Mouse (Mus musculus): ENCODE results near the gene Lnx1.

The Lnx1 gene

GRCm38 (mm10) chr5:74702766-74703165 is at the start of gene Lnx1:
TSS of gene Lnx1 (minus strand) at chr5:74702912.
- no peak for DNase-seq

DNA sequence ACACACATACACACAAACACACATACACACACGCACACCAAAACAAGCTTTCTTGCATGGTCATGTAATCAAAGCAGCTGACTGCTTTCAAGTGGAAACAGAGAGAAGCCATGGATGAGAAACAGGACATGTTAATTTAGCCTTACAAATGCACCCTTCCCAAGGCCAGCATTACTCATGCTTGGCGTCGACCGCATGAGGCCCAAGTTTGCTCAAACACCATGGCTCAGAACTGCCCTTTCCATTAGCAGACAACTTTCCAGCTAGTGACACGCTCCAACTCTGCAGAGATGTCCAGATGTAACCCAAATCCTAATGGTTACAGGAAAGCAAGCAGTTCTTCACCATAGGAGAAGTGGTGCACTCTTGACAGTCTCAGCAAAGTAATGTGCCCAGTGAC is 47.8 kb upstream of the Lnx1 start:
- DNase-seq, result no peak

GRCm38 (mm10) chr5:74747476-74747875 is 44.8 kb upstream of the Lnx1 start:
- DNase-seq, result no peak

GRCm38 (mm10) chr5:74740951-74741350 is 38.2 kb upstream of the Lnx1 start:
- DNase-seq, result no peak

DNA sequence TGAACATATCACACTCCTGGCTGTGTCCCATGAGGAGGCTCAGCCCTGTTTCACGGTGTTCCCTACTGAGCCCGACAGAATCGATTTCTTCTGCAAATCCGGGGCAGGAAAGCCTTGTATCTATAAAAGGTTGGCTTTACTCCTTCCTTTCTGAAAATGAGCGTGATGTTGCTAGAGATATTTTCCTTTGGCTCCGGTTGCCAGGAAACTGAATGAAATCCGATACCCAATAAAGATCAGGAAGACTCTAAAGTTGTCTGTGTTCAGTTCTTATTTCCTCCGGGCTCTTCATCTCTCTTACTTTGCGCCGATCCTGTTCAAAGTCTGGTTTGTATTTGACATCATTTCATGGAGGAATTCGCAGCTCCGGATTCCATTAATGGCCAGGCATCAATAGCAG is 36.7 kb upstream of the Lnx1 start:
- no peak for DNase-seq

GRCm38 (mm10) chr5:74738312-74738711 is 35.6 kb upstream of the Lnx1 start:
- DNase-seq, result no peak

DNA sequence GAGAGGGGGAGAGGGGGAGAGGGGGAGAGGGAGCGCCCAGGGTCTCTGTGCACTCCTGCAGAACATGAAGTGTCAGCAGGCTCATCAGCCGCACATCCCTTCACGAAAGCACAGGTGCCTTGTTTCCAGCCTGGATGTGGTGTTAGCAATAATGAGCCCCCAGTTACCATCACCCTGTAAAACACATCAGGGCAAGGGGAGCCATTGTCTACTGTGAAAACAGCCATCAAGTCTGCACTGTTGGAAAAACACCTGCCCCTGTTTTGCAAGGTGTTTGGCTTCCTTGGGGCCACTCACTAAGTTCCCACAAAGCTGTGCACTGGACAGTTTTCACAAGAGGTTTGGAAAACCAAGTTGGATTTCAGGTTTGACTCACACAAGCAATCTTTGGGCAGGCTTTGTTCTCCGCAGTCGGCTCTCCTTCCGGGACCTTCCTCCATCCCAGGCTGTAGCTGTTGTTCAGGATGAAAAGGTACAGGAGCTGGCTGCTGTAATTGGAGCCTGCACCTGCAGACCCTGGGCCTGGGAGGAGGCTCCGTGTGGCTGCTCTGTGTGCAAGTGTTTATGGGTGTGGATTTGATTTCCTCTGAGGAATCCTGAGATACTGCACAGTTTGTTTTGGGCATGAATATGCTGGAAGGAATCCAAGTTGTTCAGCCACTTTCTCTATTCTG is 31.3 kb upstream of the Lnx1 start:
- no peak for DNase-seq

GRCm38 (mm10) chr5:74732613-74733012 is 29.9 kb upstream of the Lnx1 start:
- no peak for DNase-seq

DNA sequence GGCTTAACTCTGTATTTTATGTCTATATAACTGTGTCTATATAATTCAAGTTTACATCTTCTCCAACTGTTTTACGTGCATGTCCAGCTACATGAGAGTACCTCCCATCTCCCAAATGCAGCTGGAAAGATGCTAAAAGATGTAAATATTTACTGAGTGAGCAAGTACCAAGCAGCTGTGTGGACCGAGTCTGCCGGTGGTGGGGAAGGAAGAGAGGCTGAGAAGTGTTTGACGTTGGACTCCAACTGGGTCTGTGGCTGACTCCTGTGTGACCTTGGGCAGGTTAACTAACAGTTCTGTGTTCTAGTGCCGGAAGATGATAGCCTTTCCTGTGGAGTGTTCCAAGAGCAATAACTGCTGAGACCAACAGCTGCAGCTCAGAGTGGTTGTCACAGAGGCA is 27.9 kb upstream of the Lnx1 start:
- no peak for DNase-seq

DNA sequence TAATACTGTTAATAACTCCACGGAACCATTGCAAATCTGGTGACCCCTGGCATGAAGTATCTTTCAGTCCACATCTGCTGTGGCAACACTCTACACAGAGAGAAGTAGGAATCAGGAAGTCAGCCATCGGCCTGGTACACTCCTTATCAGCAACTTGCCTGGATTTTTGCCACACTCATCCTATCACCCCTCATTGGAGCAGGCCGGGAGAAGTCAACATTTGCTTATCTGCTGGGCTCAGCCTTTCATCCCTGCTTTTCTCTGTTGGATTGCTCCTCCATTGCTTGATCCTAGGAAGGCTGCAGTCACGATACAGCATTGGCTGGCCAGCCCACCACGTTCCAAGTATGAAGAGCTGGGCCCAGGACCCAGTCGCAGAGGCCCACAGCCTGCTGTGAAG is 26.9 kb upstream of the Lnx1 start:
- no peak for DNase-seq

DNA sequence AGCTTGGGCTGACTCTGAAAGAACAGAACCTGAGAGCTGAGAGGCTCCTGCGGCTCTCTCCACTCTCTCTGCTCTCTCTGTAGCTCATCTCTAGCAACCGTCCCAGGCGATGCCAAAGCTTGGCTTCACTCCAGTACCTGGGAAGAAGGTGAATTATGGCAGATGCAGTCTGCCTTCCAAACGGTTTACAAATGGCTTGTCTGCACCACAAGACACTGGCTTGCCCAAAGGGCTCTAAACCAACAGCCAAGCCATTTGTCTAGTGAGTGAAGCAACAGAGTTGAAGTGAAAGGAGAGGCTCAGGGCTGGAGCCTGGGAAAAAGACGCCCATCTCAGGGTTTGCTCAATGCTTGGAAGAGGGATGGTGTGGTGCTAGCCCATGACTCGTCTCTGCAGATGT is 25.5 kb upstream of the Lnx1 start:
- peak; percentile 15 for DNase-seq

GRCm38 (mm10) chr5:74727319-74727718 is 24.6 kb upstream of the Lnx1 start:
- no peak for DNase-seq

GRCm38 (mm10) chr5:74725541-74725940 is 22.8 kb upstream of the Lnx1 start:
- DNase-seq, result no peak

DNA sequence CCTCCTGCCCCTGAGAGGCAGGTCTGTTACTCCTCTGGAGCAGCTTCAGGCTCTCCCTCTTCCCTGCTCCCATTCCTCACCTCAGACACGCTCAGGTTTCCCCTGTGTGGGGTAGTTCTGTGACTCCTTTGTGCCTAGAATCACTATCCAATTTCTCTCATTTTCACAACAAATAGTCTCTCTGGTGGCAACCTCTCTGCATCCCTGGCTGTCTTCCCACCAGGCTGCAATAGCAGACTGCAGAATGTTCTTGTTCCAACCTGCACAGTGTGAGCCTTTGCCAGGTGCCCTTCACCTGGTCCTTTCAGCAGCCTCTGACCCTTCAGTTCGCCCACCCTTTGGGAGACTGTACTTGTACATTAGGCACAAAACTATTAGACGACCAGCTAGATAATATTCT is 19.1 kb upstream of the Lnx1 start:
- DNase-seq, result no peak

GRCm38 (mm10) chr5:74720661-74721060 is 17.9 kb upstream of the Lnx1 start:
- DNase-seq, result no peak

GRCm38 (mm10) chr5:74716165-74716564 is 13.5 kb upstream of the Lnx1 start:
- DNase-seq, result no peak

- DNase-seq, result no peak
Measured at GRCm38 (mm10) chr5:74712811-74713210, 10.1 kb upstream of the Lnx1 start.

GRCm38 (mm10) chr5:74711988-74712387 is 9.3 kb upstream of the Lnx1 start:
- no peak for DNase-seq

DNA sequence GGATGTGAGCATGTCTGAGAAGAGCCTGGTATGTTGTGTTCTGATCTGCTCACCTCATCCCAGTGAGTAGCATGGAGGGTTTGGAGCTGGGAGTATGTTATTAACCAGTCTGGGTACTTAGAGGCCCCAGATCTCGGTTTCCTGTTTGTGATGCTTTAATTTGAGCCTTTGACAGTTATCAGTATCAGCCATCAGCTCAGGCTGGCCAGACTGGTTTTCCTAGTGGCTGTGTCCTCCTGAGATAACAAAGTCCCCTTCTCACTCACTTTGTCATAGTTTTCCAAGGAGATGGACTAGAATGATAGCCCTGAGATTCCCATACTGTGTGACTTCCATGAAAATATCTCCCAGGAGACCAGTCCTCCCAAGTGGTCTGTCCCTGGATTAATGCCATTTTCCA is 8.3 kb upstream of the Lnx1 start:
- no peak for DNase-seq

GRCm38 (mm10) chr5:74710181-74710580 is 7.5 kb upstream of the Lnx1 start:
- no peak for DNase-seq

DNA sequence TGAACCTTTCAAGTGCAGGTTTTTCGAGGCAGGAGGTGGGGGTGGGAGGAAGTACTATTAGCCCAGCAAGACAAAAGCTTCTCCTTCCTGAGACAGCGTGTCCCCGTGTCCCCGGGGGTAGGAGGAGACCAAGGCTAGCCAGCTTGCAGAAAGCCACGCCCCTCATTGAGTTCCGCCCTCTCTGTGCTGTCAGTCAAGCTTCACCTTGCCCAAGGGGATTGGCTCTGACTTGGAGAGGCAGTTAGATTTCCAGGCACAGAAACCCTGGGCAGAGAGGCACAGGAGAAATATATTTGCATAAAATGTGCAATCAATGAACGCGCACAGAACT is 1.7 kb upstream of the Lnx1 start:
- peak; percentile 41 for DNase-seq

DNA sequence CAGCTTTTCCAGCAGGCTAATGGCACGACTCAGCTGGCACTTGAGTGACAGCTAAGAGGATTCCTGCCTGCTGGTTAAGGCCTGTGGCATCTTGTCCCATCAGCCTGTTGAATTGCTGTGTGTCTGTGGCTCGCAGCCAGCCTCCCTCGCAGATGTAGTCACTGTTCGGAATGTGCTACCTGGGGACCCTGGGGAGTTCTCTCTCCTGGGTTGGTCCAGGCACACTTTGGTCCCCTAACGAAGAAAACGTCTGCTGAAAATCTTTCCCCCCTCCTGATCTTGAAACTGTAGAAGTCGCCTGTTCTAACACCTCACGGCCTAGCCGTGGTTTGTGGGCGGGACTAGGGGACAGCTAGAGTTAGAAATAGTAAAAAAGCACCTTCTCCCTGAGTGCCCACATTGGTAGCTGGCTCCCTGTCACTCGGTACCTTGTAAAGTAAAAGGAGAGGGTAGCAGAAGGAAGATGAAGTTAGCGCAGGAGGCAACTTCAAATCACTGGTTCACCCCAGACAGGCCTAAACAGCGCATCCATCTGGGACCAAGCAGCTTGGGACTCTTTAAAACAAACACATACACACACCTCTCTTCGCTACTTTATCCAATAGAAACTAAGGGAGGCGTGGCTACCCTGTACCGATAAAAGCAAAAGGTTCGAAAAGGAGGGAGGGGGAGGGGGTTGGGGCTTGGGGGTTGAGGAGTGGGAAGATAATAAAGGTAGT is 1.2 kb upstream of the Lnx1 start:
- DNase-seq, result no peak

GRCm38 (mm10) chr5:74700918-74701317 is 1.8 kb downstream of the Lnx1 start:
- DNase-seq, result no peak

DNA sequence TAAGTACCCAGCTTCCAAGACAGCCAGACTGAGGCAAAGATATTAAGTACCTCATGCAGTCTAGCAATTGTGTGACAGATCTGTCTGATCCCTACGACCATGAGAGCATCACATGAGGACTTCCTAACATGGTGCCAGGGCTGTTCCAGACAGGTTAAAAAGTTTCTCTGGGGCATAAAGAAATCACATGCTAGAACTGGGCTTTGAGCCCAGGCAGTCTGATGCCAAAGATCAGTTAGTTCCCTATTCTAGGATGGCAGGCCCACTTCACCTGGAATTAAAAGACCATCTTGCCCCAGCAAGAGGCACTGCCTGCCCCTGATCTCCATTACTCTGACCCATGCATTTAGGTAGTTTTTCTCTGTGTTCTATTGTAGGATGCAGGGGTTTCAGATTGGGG is 3.0 kb downstream of the Lnx1 start:
- DNase-seq, result no peak

- DNase-seq, result no peak
Measured at GRCm38 (mm10) chr5:74697534-74697933, 5.2 kb downstream of the Lnx1 start.
